Mouse (Mus musculus) ovary, postnatal 10 days (tissue): ENCODE data around the gene Zfp704.
"Not testable (repeated sequence)": the region's sequence is repeated elsewhere in the genome, so short reads cannot be mapped to it uniquely, and the experiment has no call there.

Source experiments
- DNase-seq: peaks from one replicate; pipeline ENCODE4 v3.0.0; 2022; ENCODE audit warnings: low spot score

Gene Zfp704

GRCm38 (mm10) chr3:9598061-9598460 is 11.8 kb downstream of the Zfp704 start:
- no peak for DNase-seq

GRCm38 (mm10) chr3:9594457-9594856 is 15.4 kb downstream of the Zfp704 start:
- DNase-seq: no peak

- DNase-seq: no peak
These were observed 16.1 kb downstream of the Zfp704 start for GRCm38 (mm10) chr3:9593832-9594231.

DNA sequence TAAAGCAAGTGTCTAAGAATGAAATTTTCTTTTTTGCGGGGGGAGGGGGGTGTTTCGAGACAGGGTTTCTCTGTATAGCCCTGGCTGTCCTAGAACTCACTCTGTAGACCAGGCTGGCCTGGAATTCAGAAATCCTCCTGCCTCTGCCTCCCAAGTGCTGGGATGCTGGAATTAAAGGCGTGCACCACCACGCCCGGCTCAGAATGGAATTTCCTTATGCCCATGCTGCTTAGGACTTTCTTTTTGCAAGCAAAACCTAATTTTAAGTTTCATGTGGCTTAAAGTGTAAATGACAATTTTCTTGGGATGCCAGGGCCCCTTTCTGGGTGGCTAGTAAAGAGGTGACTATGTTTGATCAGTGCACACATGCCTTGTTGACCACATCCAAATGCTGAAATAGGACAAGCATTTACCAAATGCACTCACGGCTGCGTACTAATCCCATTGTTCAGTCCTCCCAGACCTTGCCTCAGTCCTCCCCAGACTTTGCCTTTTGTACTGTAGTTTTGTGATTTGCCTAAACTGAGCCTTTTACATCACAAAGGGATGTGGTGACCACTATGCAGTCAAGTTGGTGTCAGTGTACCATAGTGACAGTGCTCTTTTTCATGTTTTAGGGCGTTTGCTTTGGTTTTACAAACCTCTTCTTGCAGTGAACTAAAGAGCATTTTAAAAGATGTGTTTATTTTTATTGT is 18.3 kb downstream of the Zfp704 start:
- no peak for DNase-seq

DNA sequence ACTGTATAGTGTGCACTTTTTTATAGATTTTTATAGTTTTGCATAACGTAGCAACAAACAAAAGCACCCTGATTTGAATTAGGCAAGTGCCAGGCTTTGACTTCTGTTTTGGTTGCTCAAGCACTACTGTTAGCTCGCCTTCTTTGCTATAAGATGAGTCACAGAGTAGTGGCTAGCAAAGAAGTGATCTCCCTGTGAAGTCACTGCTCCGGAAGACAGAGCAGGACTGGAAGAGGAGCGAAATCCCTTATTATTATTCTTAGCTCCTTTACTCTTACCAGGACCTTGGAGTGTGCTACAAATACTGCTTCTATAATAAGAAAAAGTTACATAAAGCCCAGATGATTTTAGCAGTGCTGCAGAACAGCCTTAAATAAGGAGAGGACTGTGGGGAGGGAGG is 21.2 kb downstream of the Zfp704 start:
- DNase-seq: no peak

GRCm38 (mm10) chr3:9587304-9587703 is 22.6 kb downstream of the Zfp704 start:
- DNase-seq: no peak

DNA sequence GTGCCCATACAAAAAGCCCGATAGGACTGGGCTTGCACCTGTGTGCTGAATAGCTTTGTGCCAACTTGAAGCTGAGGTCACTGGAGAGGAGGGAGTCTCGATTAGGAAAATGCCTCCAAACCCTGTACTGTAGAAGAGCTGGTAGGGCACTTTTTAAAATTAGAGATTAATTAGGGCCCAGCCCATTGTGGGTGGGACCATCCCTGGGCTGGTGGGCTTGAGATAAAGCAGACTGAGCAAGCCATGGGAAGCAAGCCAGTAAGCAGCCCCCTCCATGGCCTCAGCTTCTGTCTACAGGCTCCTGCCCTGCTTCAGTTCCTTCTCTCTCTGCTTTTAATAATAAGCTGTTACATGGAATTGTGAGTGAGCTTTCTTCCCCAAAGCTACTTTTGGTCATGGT is 26.4 kb downstream of the Zfp704 start:
- no peak for DNase-seq

- DNase-seq: no peak
These were observed 28.7 kb downstream of the Zfp704 start for GRCm38 (mm10) chr3:9580952-9581798.

DNA sequence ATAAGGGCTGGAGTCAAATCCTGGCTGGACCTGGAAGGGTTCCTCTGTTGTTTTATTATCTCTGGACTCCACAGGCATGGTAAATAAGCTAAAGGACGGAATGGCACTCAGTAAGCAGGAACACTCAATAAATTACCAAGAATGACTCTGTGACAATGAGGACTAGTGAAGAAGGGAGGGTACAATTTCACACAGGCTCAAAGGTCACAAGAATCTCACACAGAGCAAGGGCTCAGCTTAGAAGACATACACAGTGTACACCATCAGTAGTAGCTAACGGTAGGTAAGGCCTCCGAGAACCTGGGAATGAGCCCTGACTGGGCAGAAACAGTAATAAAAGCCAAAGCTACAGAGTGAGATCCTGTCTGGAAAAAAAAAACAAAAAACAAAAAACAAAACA is 29.8 kb downstream of the Zfp704 start:
- no peak for DNase-seq

- no peak for DNase-seq
These were observed 30.7 kb downstream of the Zfp704 start for GRCm38 (mm10) chr3:9579028-9579643.

GRCm38 (mm10) chr3:9576872-9577271 is 33.0 kb downstream of the Zfp704 start:
- no peak for DNase-seq

GRCm38 (mm10) chr3:9574305-9574704 is 35.6 kb downstream of the Zfp704 start:
- DNase-seq: no peak

- DNase-seq: no peak
These were observed 36.3 kb downstream of the Zfp704 start for GRCm38 (mm10) chr3:9573581-9573980.

- DNase-seq: no peak
These were observed 37.6 kb downstream of the Zfp704 start for GRCm38 (mm10) chr3:9572261-9572660.

DNA sequence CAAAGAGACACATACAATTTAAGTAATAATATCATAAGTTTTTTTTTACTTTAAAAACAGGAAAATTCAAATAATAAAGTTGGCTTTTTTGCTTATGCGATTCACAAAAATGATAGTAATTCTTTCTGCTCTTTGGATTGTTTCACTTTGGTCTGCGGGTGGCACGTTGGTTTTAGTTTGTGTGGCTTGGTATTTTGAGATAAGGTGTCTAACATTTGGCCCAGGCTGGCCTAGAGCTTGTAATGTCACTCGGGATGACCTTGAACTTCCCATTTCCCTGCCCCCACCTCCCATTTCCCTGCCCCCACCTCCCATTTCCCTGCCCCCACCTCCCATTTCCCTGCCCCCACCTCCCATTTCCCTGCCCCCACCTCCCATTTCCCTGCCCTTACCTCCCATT is 39.1 kb downstream of the Zfp704 start:
- DNase-seq: no peak

GRCm38 (mm10) chr3:9569706-9570105 is 40.2 kb downstream of the Zfp704 start:
- not testable (repeated sequence) for DNase-seq

- DNase-seq: no peak
These were observed 41.2 kb downstream of the Zfp704 start for GRCm38 (mm10) chr3:9568565-9569228.

DNA sequence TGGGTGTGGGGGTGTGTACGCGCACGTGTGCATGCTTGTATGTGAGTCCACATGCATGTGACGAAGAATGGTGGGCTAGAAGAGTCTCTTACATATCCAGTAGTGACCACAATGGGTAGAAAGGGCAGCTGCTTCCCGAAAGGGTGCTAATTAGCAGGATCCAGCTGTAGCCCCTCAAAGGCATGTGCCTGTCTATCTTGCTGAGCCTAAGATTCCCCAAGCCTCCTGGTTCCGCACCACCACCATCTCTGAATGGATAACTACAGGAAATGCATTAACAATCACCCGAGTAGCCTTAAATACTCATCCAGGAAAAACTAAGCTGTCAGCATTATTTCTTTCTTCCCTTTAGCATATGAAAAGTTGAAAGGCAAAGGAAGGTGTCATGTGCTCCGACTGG is 41.9 kb downstream of the Zfp704 start:
- no peak for DNase-seq

- DNase-seq: no peak
These were observed 43.1 kb downstream of the Zfp704 start for GRCm38 (mm10) chr3:9566831-9567230.

DNA sequence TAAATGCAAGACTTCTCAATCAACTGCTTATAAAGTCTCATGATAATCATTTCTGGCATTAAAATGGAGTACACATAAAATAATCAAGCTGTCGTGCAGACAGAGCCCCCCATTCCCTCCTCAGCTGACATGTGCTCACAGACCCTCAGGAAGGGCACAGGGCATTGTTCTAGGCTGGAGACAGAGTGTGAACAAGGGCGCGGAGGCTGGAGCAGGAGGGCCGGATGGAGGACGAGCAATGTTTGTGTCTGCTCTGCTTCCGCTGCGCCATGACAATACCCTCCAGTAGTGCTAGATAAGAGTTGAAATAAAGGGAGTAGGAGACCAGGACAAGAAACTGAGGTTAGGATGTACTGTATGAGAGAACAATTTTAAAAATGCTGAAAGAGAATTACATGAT is 46.3 kb downstream of the Zfp704 start:
- DNase-seq: no peak

GRCm38 (mm10) chr3:9562649-9563328 is 47.1 kb downstream of the Zfp704 start:
- DNase-seq: no peak
